Mouse (Mus musculus): ENCODE measurements around the gene Olfr170.
"Not testable (repeated sequence)": the region's sequence is repeated elsewhere in the genome, so short reads cannot be mapped to it uniquely, and the experiment has no call there.

Olfr170 gene

DNA sequence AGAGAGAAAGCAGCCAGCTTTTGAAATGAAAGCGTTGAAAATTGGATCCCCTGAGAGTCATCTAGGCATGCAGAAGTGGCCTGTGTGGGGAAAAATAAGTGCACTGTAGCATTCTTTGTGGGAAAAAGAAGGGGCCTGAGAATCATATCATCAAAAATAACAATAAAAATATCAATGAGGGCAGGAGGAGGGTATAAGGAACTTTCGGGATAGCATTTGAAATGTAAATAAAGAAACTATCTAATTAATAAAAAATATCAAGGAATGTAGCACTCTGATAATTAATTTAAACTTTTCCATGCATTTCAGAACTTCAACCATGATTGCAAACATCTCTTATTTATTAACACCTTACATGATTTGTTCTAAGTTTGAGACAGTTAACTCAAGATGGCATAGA lies at the start of gene Olfr170:
Olfr170 (minus strand) TSS at position 101 of the 400 bp plus-strand sequence.
- DNase-seq (ENCODE audit: low read depth), result not testable (repeated sequence)

DNA sequence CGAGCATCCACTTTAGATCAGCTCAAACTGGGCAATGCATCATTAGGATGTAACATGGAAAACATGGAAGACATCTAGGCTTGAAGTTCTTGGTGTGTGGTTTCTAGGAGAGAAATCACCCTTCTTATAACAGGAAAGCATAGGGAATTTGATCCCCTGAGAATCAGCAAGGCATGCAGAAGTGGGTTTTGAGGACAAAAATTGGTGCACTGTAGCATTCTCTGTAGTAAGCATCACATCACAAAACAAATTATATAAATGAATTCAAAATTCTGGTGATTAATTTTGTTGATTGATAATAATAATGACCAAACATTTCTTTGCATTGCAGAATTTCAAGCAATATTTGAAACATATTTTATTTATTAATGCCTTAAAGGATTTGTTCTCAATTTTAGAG lies 18.1 kb upstream of the Olfr170 start, which contains the start of gene Olfr171:
Olfr171 (minus strand) TSS at position 101 of the 400 bp plus-strand sequence.
- no peak for DNase-seq (ENCODE audit: low read depth)

DNA sequence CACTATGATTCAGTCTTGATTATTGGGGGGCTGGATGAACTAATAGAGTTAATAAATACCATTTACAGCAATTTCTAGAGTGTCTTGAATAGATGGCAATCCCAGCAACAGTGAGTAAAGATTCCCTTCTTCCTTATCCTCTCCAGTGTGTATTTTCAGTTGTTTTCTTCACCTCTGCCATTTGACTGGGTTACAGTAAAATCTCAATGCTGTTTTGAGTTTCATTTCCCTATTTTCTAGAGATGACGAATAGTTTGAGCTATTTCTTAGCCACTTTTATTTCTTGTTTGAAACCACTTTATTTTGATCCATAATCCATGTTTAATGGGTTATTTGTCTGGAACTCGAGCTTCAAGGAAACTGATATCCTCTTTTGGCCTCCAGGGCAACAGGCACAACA lies 8.5 kb downstream of the Olfr170 start:
- DNase-seq (ENCODE audit: low read depth), result no peak

DNA sequence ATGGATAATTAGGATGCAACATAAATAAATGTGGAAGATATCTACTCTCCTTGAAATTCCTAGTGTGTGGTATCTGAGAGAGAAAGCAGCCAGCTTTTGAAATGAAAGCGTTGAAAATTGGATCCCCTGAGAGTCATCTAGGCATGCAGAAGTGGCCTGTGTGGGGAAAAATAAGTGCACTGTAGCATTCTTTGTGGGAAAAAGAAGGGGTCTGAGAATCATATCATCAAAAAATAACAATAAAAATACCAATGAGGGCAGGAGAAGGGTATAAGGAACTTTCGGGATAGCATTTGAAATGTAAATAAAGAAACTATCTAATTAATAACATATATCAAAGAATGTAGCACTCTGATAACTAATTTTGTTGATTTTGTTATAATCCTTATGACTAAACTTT lies 40.0 kb downstream of the Olfr170 start, which contains the start of gene Olfr169:
Olfr169 (minus strand) TSS at position 101 of the 400 bp plus-strand sequence.
- DNase-seq (ENCODE audit: low read depth), result not testable (repeated sequence)

All from naive thymus-derived CD4-positive, alpha-beta T cell, adult 2 months (primary cell).